Mouse (Mus musculus): ENCODE results near the gene Tcp11l1. TPM values are rescaled to one million over a fixed set of nuclear protein-coding genes. Genes with fewer than 3 reads are reported as not detected.

The Tcp11l1 gene
- polyA plus RNA-seq, 1 experiment from 2014 or later = 61.5 TPM

GRCm38 (mm10) chr2:104704355-104704754 is 7.6 kb downstream of the Tcp11l1 start:
- no peak overlapping the region for H3K27ac ChIP-seq (replicated peaks)
- WGBS = 77% methylated on average over 3 of the region's 3 CpGs

GRCm38 (mm10) chr2:104703158-104703557 is 8.8 kb downstream of the Tcp11l1 start:
- no peak overlapping the region for H3K4me3 ChIP-seq
- 57% methylated on average over 3 of the region's 3 CpGs for WGBS
- H3K9me3 ChIP-seq = no peaks in the 10 kb centered on the region
- H3K36me3 ChIP-seq = peaks cover 20% of the 10 kb centered on the region
- H3K9ac ChIP-seq = no peak overlapping the region
- no peak overlapping the region for H3K27ac ChIP-seq (replicated peaks)
- ATAC-seq (ENCODE audit: low FRiP score, low read depth) = no peak
- no peak overlapping the region for H3K4me2 ChIP-seq
- H3K4me1 ChIP-seq (replicated peaks) = no peaks in the 10 kb centered on the region
- H3K27me3 ChIP-seq = no peaks in the 10 kb centered on the region

More at GRCm38 (mm10) chr2:104704355-104704754, 7.6 kb downstream of the Tcp11l1 start:
- Histone ChIP-seq H3K4me2 (no peak overlapping the region), H3K4me3 (no peak overlapping the region), H3K4me1 (replicated peaks) (no peaks in the 10 kb centered on the region), H3K36me3 (peaks cover 13% of the 10 kb centered on the region), H3K9ac (no peak overlapping the region), H3K27me3 (no peaks in the 10 kb centered on the region), H3K9me3 (no peaks in the 10 kb centered on the region)
- no peak for ATAC-seq (ENCODE audit: low FRiP score, low read depth)

- H3K27ac ChIP-seq (replicated peaks) = no peak overlapping the region
- H3K36me3 ChIP-seq = peaks cover 24% of the 10 kb centered on the region
- no peak overlapping the region for H3K4me3 ChIP-seq
- no peaks in the 10 kb centered on the region for H3K27me3 ChIP-seq
- WGBS = 93% methylated on average over 11 of the region's 11 CpGs
- H3K4me1 ChIP-seq (replicated peaks) = no peaks in the 10 kb centered on the region
- no peak overlapping the region for H3K4me2 ChIP-seq
- H3K9ac ChIP-seq = no peak overlapping the region
- ATAC-seq (ENCODE audit: low FRiP score, low read depth) = no peak
- H3K9me3 ChIP-seq = no peaks in the 10 kb centered on the region
Measured at GRCm38 (mm10) chr2:104699659-104700058, 12.3 kb downstream of the Tcp11l1 start.

- Histone ChIP-seq H3K4me1 (replicated peaks) (no peaks in the 10 kb centered on the region), H3K36me3 (peaks cover 6% of the 10 kb centered on the region; the same call in 1 of the 2 replicates), H3K4me2 (no peak overlapping the region), H3K27ac (replicated peaks) (no peak overlapping the region), H3K9me3 (no peaks in the 10 kb centered on the region), H3K4me3 (no peak overlapping the region), H3K27me3 (no peaks in the 10 kb centered on the region), H3K9ac (no peak overlapping the region)
- 51% methylated on average over 2 of the region's 2 CpGs for WGBS
- ATAC-seq (ENCODE audit: low FRiP score, low read depth) = no peak
Measured at GRCm38 (mm10) chr2:104692551-104692950, 19.4 kb downstream of the Tcp11l1 start.

- no peak overlapping the region for H3K27ac ChIP-seq (replicated peaks)
- WGBS = 85% methylated on average over 4 of the region's 4 CpGs
- H3K4me1 ChIP-seq (replicated peaks) = no peaks in the 10 kb centered on the region
- no peaks in the 10 kb centered on the region for H3K9me3 ChIP-seq
- H3K36me3 ChIP-seq = 0 out of 2 replicates have a peak, but pooled peaks cover 2% of the 10 kb centered on the region
- H3K4me2 ChIP-seq = no peak overlapping the region
- no peak for ATAC-seq (ENCODE audit: low FRiP score, low read depth)
- H3K9ac ChIP-seq = no peak overlapping the region
- no peaks in the 10 kb centered on the region for H3K27me3 ChIP-seq
- no peak overlapping the region for H3K4me3 ChIP-seq
Measured at GRCm38 (mm10) chr2:104690720-104691119, 21.2 kb downstream of the Tcp11l1 start.

- H3K9me3 ChIP-seq = no peaks in the 10 kb centered on the region
- peaks cover 10% of the 10 kb centered on the region; the same call in 1 of the 2 replicates for H3K36me3 ChIP-seq
- no peak overlapping the region for H3K27ac ChIP-seq (replicated peaks)
- 60% methylated on average over 8 of the region's 8 CpGs for WGBS
- H3K4me3 ChIP-seq = no peak overlapping the region
- no peak for ATAC-seq (ENCODE audit: low FRiP score, low read depth)
- H3K27me3 ChIP-seq = no peaks in the 10 kb centered on the region
- no peaks in the 10 kb centered on the region for H3K4me1 ChIP-seq (replicated peaks)
- H3K9ac ChIP-seq = no peak overlapping the region
- no peak overlapping the region for H3K4me2 ChIP-seq
Measured at GRCm38 (mm10) chr2:104688724-104689123, 23.2 kb downstream of the Tcp11l1 start.

- peaks cover 15% of the 10 kb centered on the region for H3K36me3 ChIP-seq
- H3K9me3 ChIP-seq = no peaks in the 10 kb centered on the region
- WGBS = 83% methylated on average over 3 of the region's 3 CpGs
- no peak overlapping the region for H3K9ac ChIP-seq
- no peak overlapping the region for H3K4me2 ChIP-seq
- ATAC-seq (ENCODE audit: low FRiP score, low read depth) = no peak
- H3K4me1 ChIP-seq (replicated peaks) = no peaks in the 10 kb centered on the region
- no peak overlapping the region for H3K27ac ChIP-seq (replicated peaks)
- H3K27me3 ChIP-seq = no peaks in the 10 kb centered on the region
- no peak overlapping the region for H3K4me3 ChIP-seq
Measured at GRCm38 (mm10) chr2:104688321-104688720, 23.6 kb downstream of the Tcp11l1 start.

GRCm38 (mm10) chr2:104687261-104687660 is 24.7 kb downstream of the Tcp11l1 start:
- H3K36me3 ChIP-seq = peaks cover 23% of the 10 kb centered on the region
- H3K9ac ChIP-seq = no peak overlapping the region
- H3K9me3 ChIP-seq = no peaks in the 10 kb centered on the region
- no peak overlapping the region for H3K4me2 ChIP-seq
- no peak overlapping the region for H3K27ac ChIP-seq (replicated peaks)
- H3K4me3 ChIP-seq = no peak overlapping the region
- no peak for ATAC-seq (ENCODE audit: low FRiP score, low read depth)
- H3K4me1 ChIP-seq (replicated peaks) = no peaks in the 10 kb centered on the region
- WGBS = 68% methylated on average over 3 of the region's 3 CpGs
- H3K27me3 ChIP-seq = no peaks in the 10 kb centered on the region

- Histone ChIP-seq H3K4me1 (replicated peaks) (no peaks in the 10 kb centered on the region), H3K4me2 (no peak overlapping the region), H3K36me3 (peaks cover 37% of the 10 kb centered on the region), H3K9me3 (no peaks in the 10 kb centered on the region), H3K9ac (no peak overlapping the region), H3K27me3 (no peaks in the 10 kb centered on the region), H3K27ac (replicated peaks) (no peak overlapping the region), H3K4me3 (no peak overlapping the region)
- ATAC-seq (ENCODE audit: low FRiP score, low read depth) = peak; percentile 92
- 6% methylated on average over 13 of the region's 13 CpGs for WGBS
Measured at GRCm38 (mm10) chr2:104685418-104685817, 26.6 kb downstream of the Tcp11l1 start.

- Histone ChIP-seq H3K4me1 (replicated peaks) (no peaks in the 10 kb centered on the region), H3K27me3 (no peaks in the 10 kb centered on the region), H3K4me3 (no peak overlapping the region), H3K4me2 (no peak overlapping the region), H3K27ac (replicated peaks) (no peak overlapping the region), H3K9me3 (no peaks in the 10 kb centered on the region), H3K36me3 (peaks cover 40% of the 10 kb centered on the region), H3K9ac (no peak overlapping the region)
- no peak for ATAC-seq (ENCODE audit: low FRiP score, low read depth)
- WGBS = 93% methylated on average over 4 of the region's 4 CpGs
Measured at GRCm38 (mm10) chr2:104684771-104685170, 27.2 kb downstream of the Tcp11l1 start.

- H3K36me3 ChIP-seq = peaks cover 25% of the 10 kb centered on the region
- no peak overlapping the region for H3K9ac ChIP-seq
- H3K4me2 ChIP-seq = no peak overlapping the region
- H3K27me3 ChIP-seq = no peaks in the 10 kb centered on the region
- no peak overlapping the region for H3K27ac ChIP-seq (replicated peaks)
- H3K9me3 ChIP-seq = no peaks in the 10 kb centered on the region
- ATAC-seq (ENCODE audit: low FRiP score, low read depth) = no peak
- WGBS = 90% methylated on average over 3 of the region's 3 CpGs
- no peak overlapping the region for H3K4me3 ChIP-seq
- H3K4me1 ChIP-seq (replicated peaks) = no peaks in the 10 kb centered on the region
Measured at GRCm38 (mm10) chr2:104677326-104677725, 34.6 kb downstream of the Tcp11l1 start.

- H3K27me3 ChIP-seq = no peaks in the 10 kb centered on the region
- H3K36me3 ChIP-seq = peaks cover 11% of the 10 kb centered on the region; the same call in 1 of the 2 replicates
- no peak overlapping the region for H3K4me3 ChIP-seq
- H3K9ac ChIP-seq = no peak overlapping the region
- H3K4me1 ChIP-seq (replicated peaks) = no peaks in the 10 kb centered on the region
- H3K27ac ChIP-seq (replicated peaks) = no peak overlapping the region
- ATAC-seq (ENCODE audit: low FRiP score, low read depth) = no peak
- H3K4me2 ChIP-seq = no peak overlapping the region
- no peaks in the 10 kb centered on the region for H3K9me3 ChIP-seq
Measured at GRCm38 (mm10) chr2:104671724-104672123, 40.2 kb downstream of the Tcp11l1 start.

GRCm38 (mm10) chr2:104669122-104669804 is 42.7 kb downstream of the Tcp11l1 start:
- no peak for ATAC-seq (ENCODE audit: low FRiP score, low read depth)
- Histone ChIP-seq H3K27ac (replicated peaks) (no peak overlapping the region), H3K4me1 (replicated peaks) (no peaks in the 10 kb centered on the region), H3K4me2 (no peak overlapping the region), H3K4me3 (no peak overlapping the region), H3K9ac (no peak overlapping the region), H3K27me3 (no peaks in the 10 kb centered on the region), H3K9me3 (no peaks in the 10 kb centered on the region), H3K36me3 (peaks cover 26% of the 10 kb centered on the region)
- 87% methylated on average over 6 of the region's 6 CpGs for WGBS
